Mouse (Mus musculus) heart, adult 9 months (tissue): ENCODE measurements around the gene Il5ra.

ENCODE experiments used
- DNase-seq, 2 experiments: peaks; one replicate each; pipeline ENCODE4 v3.0.0; 2022; ENCODE audit warnings: low spot score in 2 of 2

The Il5ra gene

DNA sequence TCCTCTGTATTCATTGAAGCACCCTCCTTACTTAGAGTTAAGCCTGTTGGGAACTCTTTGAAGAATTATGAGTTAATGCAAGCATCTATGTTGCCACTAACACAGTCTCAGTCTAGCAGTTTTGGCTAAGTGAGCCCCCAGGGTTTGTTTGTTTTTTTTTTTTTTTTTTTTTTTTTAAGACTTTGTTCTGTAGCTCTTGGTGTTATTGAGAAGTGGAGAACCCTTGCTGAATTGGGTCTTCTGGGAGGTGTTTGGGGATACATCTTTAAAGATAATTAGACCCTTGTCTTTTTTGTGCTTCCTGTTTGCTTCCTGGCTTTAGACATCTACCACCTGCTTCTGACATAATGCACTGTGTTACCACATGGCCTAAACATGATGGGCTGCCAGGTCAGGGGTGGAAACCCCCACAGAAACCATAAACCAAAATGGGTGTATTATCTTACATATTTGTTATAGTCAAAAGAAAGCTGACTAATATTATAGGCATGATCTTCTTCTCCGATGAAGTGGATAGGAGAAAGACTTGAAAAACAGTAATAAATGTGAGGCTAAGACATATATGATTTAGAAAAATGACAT is 8.5 kb downstream of the Il5ra start:
- no peak for DNase-seq

DNA sequence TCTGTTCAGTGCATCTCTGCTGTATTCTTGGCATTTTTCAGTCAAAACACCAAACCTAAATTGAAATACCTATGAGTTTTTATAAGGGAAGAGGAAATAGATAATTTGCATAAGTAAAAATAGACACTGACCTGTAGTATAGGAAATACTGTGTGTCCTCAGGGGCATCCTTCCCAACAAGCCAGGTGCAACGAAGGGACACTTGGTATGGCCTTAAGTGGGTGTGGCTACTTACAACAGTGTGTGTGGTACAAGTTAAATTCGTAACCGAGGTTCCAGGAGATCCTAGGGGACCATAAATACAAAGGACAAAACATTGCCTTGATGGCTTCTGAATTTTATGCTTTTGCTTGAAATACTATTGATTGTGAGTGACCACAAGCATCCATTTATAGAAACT is 10.6 kb downstream of the Il5ra start:
- DNase-seq: no peak

DNA sequence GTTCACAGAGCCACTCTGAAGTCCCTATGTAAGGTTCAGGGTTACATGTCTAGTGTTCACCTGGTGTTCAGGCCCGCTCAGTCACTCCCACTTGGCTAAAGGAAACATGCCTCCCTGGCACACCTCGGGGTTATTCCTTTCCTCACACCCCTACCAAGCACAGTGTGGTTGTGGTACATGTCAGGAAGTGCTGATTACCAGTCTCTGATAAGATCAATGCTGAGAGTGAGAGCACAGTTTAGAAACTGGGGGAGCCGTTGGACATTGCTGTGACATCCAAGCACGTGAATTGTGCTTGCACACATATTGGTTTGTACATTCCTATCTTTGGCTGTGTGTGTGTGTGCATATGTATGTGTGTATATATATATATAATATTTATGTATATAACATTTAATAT is 16.3 kb downstream of the Il5ra start:
- no peak for DNase-seq

DNA sequence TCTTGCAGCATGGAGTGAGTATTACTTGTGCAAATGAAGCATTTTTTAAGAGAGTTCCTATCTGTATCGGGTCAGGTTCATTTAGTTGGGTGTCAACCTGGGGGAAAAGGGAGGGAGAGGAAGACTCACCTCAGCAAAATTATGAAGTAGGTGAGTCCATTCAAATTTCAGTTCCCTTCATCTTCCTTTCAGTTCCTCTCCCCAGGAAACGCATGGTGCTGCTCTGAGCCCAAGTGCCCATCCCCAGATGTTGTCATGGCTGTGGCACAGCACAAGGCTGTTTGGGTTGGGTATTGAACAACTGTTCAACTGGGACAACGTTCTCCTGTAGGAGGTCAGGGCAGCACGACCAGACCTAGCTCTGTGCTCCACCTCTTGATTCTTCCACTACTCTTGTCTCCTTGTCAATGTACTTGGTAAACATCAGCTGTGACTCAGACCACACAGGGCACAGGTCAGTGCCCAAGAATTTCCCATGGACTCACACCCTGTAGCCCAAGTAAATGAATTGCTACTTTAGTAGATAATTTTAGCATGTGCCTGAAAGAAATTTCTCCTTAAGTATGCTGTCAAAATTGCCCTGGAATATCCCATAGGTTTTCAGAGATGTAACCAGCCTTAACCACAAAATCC is 19.0 kb downstream of the Il5ra start:
- DNase-seq: no peak

DNA sequence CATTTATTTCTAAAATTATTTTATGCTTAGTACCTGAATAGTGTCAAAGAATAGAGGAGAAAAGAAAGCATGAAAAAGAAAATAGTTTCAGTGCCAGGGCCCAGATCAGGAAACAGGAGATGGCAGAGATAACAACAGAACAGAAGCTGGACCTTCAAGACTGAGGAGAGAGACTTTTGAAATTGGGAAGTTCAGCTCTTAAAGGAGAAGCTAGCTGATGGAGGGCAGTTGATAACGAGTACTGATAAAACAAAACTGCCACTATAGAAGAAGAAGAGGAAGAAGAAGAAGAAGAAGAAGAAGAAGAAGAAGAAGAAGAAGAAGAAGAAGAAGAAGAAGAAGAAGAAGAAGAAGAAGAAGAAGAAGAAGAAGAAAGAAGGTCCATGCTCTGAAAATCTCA is 21.1 kb downstream of the Il5ra start:
- no peak for DNase-seq

- no peak for DNase-seq
Observed at GRCm38 (mm10) chr6:106726078-106726477, 22.8 kb downstream of the Il5ra start.

DNA sequence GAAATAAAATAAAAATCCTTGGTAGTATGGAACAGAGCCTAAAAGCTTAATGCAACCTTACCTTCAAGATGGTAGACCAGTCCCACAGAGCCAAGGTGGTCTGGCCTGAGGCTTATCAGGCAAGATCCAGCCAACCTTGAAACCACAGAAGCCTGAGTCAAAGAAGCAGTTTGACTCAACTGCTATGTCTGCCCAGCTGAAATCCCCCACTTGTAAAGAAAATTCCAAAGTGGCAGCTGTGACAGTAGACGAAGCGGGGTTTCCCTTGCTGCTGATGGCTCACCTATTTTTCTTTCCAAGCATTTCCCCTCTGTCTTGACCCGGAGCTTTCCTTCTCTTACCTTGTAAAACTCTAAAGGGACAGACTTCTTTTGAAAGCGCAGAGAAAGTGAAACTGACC is 23.2 kb downstream of the Il5ra start:
- DNase-seq: no peak

DNA sequence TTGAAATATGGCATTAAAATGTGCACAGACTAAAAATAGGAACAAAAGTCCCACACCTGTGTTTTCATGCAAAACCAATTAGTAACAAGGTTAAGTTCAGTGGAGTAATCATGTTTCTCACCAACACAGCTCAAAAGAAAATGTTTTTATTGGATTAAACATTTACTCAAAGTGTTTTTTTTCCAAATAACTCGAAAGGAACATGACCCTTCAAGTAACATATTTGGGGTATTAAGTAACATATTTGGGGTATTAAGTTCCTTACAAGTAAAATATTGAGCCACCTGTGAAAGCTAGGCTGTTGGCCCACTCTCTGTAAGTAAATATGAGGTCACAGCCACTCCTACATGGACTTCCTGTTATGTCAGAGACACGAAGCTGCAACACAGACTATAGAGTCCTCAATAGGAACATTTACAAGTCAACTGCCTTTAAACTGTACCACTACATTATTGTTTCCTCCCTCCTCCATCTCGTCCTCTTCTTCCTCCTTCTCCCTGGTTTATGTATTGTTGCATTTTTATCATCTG is 43.3 kb downstream of the Il5ra start:
- no peak for DNase-seq

DNA sequence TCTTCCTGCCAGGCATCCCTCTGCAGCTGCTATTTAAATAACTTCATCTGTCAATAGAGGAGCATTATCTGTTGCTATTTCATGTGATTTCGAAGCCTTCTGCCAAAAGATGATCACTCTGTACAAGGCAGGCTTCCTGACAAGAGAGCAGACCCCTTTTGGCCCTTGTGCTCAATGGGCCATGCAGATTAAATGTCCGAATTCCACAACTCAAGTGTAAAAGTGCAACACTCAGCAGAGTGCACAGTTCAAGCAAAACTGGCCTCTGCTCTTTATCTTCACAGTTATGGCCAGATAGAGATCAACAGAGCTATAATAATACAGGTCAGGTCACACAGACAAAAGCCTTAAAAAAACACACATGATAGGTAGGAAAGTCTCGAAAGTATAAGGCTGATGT is 46.9 kb downstream of the Il5ra start:
- DNase-seq: no peak

DNA sequence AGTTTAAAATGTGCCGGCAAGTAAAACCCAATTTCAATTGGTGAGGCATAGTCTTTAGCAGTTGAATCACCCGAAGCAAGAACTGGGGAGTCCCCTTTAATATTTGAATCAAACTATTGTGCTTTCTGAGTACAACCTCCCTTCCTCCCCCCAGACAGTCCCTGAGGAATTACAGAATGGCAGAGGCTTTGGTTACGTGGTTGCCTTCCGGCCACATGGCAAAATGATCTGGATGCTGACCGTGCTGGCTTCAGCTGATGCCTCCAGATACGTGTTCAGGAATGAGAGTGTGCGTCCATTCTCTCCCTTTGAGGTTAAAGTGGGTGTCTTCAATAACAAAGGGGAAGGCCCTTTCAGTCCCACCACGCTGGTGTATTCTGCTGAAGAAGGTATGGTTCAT is 73.3 kb downstream of the Il5ra start:
- no peak for DNase-seq

- DNase-seq: no peak
Observed at GRCm38 (mm10) chr6:106663780-106664651, 84.8 kb downstream of the Il5ra start.
